Mouse (Mus musculus): Measurements from ENCODE around the gene Dnajc4. TPM values are rescaled to one million over a fixed set of nuclear protein-coding genes. Genes with fewer than 3 reads are reported as not detected.
A peak's percentile ranks its signal among the peaks of the same experiment; 100 is the strongest.

Gene Dnajc4
- total RNA-seq, 2 experiments from 2014 or later, result 21.9 to 22.9 TPM

GRCm38 (mm10) chr19:6975537-6976521 lies 16.5 kb downstream of the Dnajc4 start, which contains the start of gene Plcb3:
Gene Plcb3 (minus strand): TSS chr19:6976470.
- DNase-seq, result peak; percentile 70 to 71

DNA sequence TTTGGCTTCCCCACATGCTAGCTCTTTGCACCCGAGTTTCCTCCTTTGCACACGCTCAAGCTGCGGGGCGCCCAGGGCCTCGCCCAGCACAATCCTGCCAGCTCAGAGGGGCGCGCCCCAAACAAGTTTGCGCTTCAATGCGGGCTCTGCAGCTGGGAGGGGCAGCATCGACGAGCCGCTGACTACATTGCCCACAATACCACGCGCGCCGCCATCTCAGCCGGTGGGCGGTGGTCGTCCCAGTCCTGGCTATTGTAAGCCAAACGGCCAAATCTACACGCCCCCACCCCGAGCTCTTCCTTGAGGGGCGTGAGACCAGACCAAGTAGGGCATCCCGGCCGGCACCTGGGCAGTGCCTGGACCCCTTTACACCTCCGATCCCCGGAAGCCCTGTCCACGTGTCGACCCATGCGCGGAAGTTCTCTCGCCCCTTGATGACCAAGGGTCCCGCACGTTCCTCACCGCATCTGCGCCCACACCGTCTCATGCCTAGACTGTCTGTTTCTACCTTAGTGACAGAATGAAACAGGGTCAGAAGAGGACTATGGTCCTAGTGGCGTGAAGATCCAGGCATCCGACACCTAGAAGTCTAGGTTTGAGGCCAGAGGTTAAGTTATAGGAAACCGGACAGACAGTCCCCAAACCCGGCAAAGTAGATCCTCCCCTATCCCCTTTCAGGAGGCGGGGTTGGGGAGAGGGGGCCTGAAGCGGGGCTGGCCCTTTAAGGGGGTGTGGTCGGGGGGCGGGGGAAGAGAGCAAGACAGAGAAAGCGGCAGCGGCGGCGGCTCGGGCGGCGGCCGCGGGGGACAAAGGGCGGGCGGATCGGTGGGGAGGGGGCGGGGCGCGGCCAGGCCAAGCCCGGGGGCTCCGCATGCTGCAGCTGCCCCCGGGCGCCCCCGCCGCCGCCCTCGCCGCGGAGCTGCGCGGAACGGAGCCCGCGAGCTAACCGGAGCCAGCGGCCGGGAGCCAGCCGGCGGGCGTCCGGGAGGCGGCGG lies 17.9 kb downstream of the Dnajc4 start, which contains the start of gene Ppp1r14b:
TSS of gene Ppp1r14b (plus strand) at position 758 of the 995 bp plus-strand sequence.
- DNase-seq, result peak; percentile 77 to 79

DNA sequence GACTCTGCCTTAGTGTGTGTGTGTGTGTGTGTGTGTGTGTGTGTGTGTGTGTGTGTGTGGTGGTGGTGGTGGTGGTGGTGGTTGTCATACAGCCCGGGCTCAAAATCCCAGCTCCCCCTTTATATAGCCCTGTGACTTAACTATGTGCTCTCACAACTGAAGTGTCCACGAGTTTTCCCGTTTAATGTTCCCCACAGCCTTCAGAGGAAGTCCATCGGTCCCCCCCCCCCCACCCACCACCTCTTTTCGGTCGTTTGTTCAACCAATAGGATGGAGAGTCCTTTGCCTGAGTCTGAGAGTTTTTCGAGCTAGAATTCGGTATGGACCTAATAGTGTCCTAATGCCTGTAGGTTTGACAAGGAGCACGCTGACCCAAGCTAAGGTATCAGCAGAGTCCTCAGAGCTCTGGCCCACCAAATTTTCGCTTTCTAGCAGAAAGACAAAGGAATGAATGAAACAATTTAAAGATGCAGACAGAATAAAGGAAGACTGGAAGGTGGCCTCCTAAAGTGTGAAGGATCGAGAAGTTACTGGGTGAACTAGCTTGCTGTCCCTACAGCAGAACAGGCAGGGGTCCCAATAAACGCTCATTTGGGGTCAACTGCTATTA lies 18.7 kb downstream of the Dnajc4 start:
- DNase-seq, result no peak

DNA sequence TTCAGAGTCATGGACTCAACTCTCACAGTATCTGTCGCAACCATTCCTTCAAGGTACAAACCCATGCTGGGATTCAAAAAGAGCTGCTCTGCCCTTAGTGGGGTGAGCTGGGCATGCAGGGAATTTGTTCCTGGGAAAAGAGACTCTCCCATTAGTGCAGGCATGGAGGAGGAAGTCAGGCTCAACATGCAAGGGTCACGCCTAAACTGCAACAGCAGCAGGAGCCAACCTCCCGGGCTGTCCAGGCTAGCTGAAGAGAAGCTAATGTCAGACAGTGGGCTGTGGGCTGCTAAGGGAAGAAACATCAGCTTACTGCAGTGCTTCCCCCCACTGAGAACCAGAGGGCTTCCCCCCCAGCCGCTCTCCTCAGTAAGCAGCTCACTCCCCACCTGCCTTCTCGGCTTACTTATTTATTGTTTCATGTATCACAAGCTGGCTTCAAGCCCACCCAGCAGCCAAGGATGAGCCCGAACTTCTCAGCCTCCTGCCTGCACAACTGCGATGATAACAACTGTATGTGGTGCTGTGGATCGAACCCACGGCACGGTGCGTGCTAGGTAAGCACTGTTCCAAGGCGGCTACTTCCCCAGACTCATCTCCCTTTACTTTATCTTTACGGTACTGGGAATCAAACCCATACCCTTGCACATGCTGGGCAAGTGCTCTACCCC lies 20.0 kb downstream of the Dnajc4 start:
- DNase-seq, result no peak

DNA sequence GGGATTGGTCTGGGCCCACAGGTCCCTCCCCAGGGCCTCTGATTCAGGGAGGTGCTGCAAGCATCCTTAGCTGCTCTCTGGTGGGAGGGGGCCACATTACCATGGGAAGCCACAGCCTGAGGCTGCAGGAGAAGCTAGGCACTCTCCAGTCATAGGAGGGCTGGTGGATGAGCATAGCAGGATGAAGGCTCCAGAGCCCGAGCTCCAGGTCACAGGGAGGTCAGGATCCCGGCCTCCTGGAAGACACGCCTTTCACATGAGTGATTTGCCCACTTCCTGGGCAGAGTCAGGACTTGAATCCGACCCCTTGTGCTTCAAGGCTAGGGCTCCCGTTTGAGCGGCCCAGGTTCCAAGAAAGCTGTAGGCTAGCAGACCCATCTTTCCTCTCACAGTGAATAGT lies 20.7 kb downstream of the Dnajc4 start:
- no peak for DNase-seq

DNA sequence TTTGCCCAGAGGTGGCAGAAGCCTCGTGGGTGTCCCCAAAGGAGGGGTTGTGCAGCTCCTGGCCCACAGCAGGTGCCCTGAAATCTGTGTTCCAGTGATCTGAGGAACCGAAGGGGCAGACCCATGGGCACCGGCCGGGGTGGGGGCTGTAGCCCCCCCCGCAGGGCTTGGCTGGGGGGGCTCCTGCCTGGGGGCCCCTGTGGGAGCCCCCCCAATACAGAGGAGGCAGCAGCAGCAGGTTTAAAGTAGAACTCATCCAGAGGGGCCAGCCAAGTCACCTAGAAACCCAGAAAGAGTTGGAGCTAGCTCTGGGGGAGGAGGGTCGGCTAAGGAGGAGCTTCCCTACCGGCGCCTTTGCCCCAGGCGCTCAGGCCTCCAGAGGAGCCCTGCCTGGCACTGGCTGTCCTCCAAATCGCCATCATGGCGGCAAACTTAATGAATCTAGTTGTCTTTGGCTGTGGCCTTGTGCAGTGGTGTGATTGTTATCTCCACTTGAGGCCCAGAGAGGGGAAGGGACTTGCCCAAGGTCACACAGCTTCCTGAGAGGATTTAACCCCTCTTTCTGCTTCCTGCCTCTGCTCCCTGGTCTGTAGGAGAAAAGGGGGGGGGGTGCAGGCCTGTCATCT lies 21.8 kb downstream of the Dnajc4 start:
- no peak for DNase-seq

DNA sequence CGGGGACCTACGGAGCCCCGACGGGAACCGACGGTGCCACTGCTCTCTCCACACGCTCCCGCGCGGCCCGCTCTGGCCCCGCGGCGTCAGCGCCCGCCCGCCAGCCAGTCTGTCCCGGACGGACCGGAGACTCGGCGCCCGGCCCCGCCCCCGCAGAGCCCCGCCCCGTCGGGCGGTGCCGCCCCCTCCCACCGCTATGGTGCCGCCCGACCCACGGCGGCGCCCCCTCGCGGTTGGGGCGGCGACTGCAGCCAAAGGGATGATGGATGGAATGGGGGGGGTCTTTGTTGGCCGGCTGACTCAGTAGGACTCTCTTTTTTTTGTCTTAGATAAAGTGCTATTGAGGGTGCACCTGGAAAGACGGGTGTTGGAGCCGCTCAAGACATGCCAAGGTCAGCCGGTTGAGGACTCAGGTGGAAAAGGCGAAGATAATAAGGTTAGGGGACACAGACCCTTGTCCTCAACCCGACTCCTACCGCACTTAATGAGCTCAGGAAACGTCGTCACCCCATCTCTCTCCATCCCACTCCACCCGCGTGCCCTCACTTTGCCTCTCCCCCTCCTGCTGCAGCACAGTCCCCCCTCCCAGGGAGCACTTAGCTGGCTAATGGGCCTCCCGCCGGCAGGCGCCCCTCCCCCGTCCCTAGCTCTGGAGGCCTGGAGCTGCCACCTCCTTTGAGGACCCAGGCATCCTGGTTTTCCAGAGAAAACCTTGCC lies 22.5 kb downstream of the Dnajc4 start:
- no peak for DNase-seq

DNA sequence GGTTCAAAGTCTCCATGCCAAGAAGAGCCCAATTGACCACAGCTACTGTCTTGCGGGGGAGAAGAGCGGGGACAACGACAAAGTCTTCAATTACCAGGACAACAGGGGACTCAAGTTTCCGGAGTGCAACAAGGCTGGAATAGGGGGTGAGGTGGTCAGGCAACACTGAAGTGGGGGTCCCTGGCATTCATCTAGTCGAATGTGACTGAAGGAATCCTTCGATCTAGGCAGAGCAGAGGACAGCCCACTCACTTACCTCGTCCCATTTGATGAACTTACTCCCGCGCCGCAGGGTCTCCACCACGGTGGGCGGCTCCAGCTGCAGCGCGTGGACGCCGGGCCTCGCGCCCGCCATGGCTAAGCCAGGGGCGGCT lies 23.1 kb downstream of the Dnajc4 start:
- DNase-seq, result no peak

DNA sequence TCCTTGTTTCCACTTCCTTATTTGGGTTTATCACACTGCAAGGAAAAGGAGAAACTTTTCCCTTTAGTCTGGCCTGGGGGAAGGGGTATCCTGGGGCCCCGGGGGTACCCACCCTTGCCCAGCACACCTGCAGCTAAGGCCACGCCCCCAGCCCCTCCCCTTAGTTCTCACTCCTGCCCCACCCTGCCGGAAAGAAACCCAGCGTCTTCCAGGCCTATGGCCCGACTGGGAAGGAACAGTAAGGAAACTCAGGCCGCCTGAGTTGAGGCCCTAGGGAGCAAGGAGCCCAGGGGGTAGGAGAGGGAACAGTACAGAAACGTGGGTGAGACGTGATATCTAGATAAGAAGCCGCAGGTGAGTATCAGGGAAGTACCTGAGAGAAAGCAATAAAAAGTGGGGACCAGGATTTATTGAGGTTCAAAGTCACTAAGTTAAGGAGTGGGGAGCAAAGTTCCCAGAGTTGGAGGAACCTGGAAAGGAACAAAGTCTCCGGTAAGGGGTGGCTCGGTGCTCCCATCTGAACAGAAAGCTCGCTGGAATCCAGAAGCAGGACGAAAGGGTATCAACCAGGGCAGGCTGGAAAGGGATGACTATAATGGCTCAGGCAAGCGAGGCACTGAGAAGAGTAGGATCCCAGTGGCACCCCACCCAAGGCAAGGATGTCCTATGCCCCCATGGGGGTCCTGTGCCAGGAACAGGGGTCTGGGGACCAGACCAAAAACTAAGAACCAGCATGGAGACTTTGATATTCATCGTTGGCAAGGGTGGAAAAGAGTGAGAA lies 23.7 kb downstream of the Dnajc4 start:
- no peak for DNase-seq

- DNase-seq, result no peak
Observed at GRCm38 (mm10) chr19:6956461-6956860, 35.9 kb downstream of the Dnajc4 start.

GRCm38 (mm10) chr19:6955424-6955823 lies 36.9 kb downstream of the Dnajc4 start:
- no peak for DNase-seq

- no peak for DNase-seq
Observed at GRCm38 (mm10) chr19:6954046-6954445, 38.3 kb downstream of the Dnajc4 start.

- DNase-seq, result no peak
Observed at GRCm38 (mm10) chr19:6952712-6953037, 39.7 kb downstream of the Dnajc4 start.

- peak; percentile 67 to 76 for DNase-seq
Observed at GRCm38 (mm10) chr19:6951994-6952711, 40.2 kb downstream of the Dnajc4 start.

GRCm38 (mm10) chr19:6951381-6951968 lies 40.9 kb downstream of the Dnajc4 start:
- peak; percentile 94 to 95 for DNase-seq

DNA sequence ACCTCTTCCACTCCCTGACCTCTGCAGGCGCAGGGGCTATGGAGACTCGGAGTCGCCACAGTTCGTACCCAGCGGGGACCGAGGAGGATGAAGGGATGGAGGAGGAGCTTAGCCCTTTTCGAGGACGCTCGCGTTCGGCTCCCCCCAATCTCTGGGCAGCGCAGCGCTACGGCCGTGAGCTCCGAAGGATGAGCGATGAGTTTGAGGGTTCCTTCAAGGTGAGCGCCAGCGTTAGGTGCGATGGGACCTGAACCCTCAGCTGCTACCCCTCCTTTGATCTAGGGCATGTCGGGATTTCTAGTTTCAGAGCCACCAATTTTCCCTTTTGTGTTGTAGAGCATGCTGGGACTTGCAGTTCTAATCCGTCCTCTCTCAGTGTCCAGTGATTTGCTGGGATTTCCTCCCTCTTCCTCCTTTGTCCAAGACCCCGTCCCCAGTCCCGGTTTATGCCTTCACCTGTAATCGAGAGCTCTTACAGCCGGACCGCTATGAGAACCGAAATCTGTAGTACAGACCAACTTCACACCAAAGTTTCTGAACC lies 41.7 kb downstream of the Dnajc4 start:
- DNase-seq, result peak; percentile 64 to 76

- DNase-seq, result no peak
Observed at GRCm38 (mm10) chr19:6949951-6950350, 42.4 kb downstream of the Dnajc4 start.

GRCm38 (mm10) chr19:6949532-6949931 lies 42.8 kb downstream of the Dnajc4 start:
- DNase-seq, result no peak
